9 mouse cellular contexts compared by ENCODE assay signal in the genomic region with DNA sequence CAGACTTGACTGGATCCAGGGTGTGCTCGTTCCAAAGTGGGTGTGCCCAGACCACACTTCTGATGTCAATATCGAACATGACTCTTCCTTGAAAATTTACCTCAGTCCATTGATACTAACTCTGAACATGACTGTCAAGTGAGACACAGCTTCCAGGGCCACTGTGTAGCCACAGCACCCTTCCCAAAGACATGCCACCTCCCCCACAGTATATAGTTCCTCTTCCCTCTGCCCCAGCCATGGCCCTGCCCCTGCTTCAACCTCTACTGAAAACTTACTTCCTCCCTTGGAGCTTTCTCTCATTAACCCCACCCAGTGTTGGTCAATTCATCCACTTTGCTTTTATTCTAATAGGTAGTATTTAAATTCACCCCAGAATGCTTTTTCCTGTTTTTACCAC. TPM values are rescaled to one million over a fixed set of nuclear protein-coding genes. Genes with fewer than 3 reads are reported as not detected.
DNase-seq lines count a peak whose midpoint lies in the region; ATAC-seq lines count a peak whose summit lies in the region.
"Had no signal": no experiment of that assay in that cellular context is flagged by ENCODE, and none has a peak within 500 bp of the region (broad histone marks: within the 10 kb centered on the region; RNA-seq: fewer than 3 reads in every experiment).

No protein-coding gene starts in this region.

- H3K27ac ChIP-seq in midbrain, embryonic 11.5 days (ENCODE audit: low read depth, low read length), result no peak overlapping the region
- H3K27ac ChIP-seq in midbrain, embryonic 15.5 days, result no peak overlapping the region
- H3K27ac ChIP-seq: midbrain, embryonic 12.5 days had no signal

- no peak overlapping the region for H3K4me2 ChIP-seq in midbrain, embryonic 11.5 days
- no peak overlapping the region for H3K4me2 ChIP-seq in midbrain, embryonic 15.5 days
- H3K4me2 ChIP-seq: midbrain, embryonic 12.5 days had no signal

- H3K4me1 ChIP-seq in midbrain, embryonic 11.5 days (ENCODE audit: control insufficient read depth, insufficient read depth, low read length), result no peaks in the 10 kb centered on the region; the same call in 1 of the 2 replicates
- H3K4me1 ChIP-seq in midbrain, embryonic 15.5 days, result no peaks in the 10 kb centered on the region
- H3K4me1 ChIP-seq: midbrain, embryonic 12.5 days had no signal

- no peaks in the 10 kb centered on the region for H3K36me3 ChIP-seq in midbrain, embryonic 11.5 days (ENCODE audit: control insufficient read depth, insufficient read depth, low read length)
- H3K36me3 ChIP-seq in midbrain, embryonic 15.5 days (replicated peaks), result no peaks in the 10 kb centered on the region
- H3K36me3 ChIP-seq: midbrain, embryonic 12.5 days had no signal

- H3K9me3 ChIP-seq in midbrain, embryonic 11.5 days (ENCODE audit: control insufficient read depth, low read length), result no peaks in the 10 kb centered on the region
- H3K9me3 ChIP-seq in midbrain, embryonic 15.5 days, result no peaks in the 10 kb centered on the region
- H3K9me3 ChIP-seq: midbrain, embryonic 12.5 days had no signal

- H3K4me3 ChIP-seq in midbrain, embryonic 11.5 days (ENCODE audit: low read depth, low read length), result no peak overlapping the region
- H3K4me3 ChIP-seq in midbrain, embryonic 15.5 days, result no peak overlapping the region
- H3K4me3 ChIP-seq: midbrain, embryonic 12.5 days had no signal

- H3K27me3 ChIP-seq in midbrain, embryonic 11.5 days (ENCODE audit: control insufficient read depth, insufficient read depth, low read length), result no peaks in the 10 kb centered on the region
- H3K27me3 ChIP-seq in midbrain, embryonic 15.5 days (replicated peaks), result no peaks in the 10 kb centered on the region
- H3K27me3 ChIP-seq: midbrain, embryonic 12.5 days had no signal

- no peak for ATAC-seq in midbrain, embryonic 11.5 days (ENCODE audit: low FRiP score)
- no peak for ATAC-seq in midbrain, embryonic 15.5 days (replicated peaks)
- ATAC-seq in cerebellum, adult (ENCODE audit: insufficient number of reproducible peaks, low FRiP score, low TSS enrichment), result no peak

- DNase-seq in adrenal gland, postnatal 14 days, result peak; percentile 38
- DNase-seq in adrenal gland, postnatal 10 days, result no peak
- DNase-seq in midbrain, embryonic 11.5 days (ENCODE audit: low spot score, missing footprints), result peak; percentile 49
- peak; percentile 45 for DNase-seq in lung, postnatal 14 days
- DNase-seq in thymus, postnatal 14 days, result peak; percentile 82
- DNase-seq in embryo, embryonic 10.5 days (ENCODE audit: low spot score), result no peak

- H3K9ac ChIP-seq in midbrain, embryonic 11.5 days (ENCODE audit: low read length), result no peak overlapping the region
- no peak overlapping the region for H3K9ac ChIP-seq in midbrain, embryonic 15.5 days
- H3K9ac ChIP-seq: midbrain, embryonic 12.5 days had no signal

- 83% methylated on average over 2 of the region's 2 CpGs for WGBS in midbrain, embryonic 11.5 days
- WGBS in midbrain, embryonic 15.5 days, result 86% methylated on average over 2 of the region's 2 CpGs

RNA-seq across cellular contexts. Expression of a gene that starts 34.0 kb away (rescaled TPM):
- 23.6 and 41.0 TPM in 2 replicates for total RNA-seq in adrenal gland, postnatal 14 days (2021)
- 10 to 100 TPM; 37.9 to 41.2 TPM for total RNA-seq in adrenal gland, postnatal 10 days (2021)
- polyA plus RNA-seq in midbrain, embryonic 11.5 days (2014; fragmentation: Nextera tagmentation; extraction: Ambion mirVana), result 12.6 and 12.8 TPM in 2 replicates
- 7.9 and 8.1 TPM in 2 replicates for polyA plus RNA-seq in midbrain, embryonic 15.5 days (2015; fragmentation: Nextera tagmentation; extraction: Ambion mirVana)

Comparison
In these comparisons a context has a peak if more than half of its experiments do, and no peak if none do; other contexts are left out.
1. DNase-seq: peak in adrenal gland, postnatal 14 days (single experiment), midbrain, embryonic 11.5 days (single experiment), lung, postnatal 14 days (single experiment) and thymus, postnatal 14 days (single experiment); none in adrenal gland, postnatal 10 days (single experiment) and embryo, embryonic 10.5 days (single experiment).